Mouse (Mus musculus) brain, embryonic 18.5 days (tissue): ENCODE results near the gene Krt78.

Experiments
- DNase-seq: peaks from one replicate; pipeline ENCODE4 v3.0.0-alpha.2; 2012; ENCODE audit warnings: low read depth, low spot score

Krt78 gene

DNA sequence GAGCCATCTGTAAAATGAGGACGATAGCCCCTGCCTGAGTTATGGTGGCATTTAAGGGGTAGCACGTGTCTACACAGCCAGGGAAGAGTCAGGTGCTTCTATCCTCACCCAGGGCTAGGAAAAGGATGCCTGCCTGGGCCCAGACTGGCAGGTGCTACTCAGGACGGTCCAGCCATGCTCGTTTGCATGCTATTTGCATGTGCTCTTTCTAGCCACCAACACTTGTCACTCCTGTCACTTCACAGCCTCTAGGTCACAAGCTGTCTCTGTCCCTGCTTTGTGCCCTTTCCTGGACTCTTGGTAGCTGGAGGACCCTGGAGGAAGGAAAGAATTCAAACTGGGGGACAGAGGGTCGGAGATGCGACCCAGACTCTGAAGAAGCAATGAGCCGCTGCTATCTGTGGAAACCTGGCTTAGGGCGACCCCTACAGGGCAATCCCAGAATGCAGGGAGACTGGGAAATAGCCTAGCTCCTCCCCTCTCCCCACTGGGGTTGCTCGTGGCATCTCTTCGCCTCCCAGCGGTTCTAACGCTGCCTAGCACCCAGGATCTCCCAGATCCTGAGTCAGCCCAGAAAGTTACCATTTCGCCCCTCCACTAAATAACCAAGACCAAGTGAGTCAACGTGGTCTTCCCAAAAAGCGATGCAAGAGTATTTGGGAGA is 19.5 kb upstream of the Krt78 start:
- peak; percentile 76 for DNase-seq

DNA sequence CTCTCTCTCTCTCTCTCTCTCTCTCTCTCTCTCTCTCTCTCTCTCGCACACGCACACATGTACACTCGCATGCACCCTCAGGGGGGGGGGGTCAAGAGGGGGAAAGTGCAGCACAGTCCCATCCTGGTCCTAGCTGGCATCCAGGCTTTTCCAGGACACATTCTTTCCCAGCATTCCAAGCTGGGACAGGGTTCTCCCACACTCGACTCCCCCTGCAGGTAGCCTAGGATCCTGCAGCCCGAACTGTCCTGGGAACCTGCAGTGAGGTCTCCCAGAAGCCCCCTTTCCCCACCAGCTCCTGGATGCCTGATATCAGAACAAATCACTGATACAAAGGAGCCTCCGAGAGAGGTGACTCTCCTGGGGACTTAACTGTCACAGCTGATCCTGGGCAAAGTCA is 16.4 kb upstream of the Krt78 start:
- DNase-seq: no peak

DNA sequence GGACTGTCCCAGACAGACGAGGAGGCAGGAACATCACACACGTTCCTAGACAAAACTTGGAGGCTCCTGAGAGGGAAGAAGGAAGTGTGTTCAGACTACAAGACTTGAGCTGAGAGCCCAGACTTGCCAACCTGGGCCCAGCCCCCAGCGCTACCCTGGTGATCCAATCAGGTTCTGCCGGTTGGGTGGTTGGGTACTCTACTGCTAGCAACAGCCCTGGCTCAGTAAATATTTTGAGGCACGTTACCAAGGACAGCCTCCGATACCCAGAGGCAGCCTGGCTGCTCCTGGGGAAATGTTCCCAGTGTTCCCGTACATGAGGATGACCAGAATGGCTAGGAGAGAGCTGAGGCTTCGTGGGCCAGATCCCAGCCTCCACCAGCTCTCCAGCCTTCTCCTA is 12.7 kb upstream of the Krt78 start:
- no peak for DNase-seq

GRCm38 (mm10) chr15:101958891-101959290 is 4.8 kb upstream of the Krt78 start:
- no peak for DNase-seq

GRCm38 (mm10) chr15:101952733-101953474 is 1.2 kb downstream of the Krt78 start:
- no peak for DNase-seq

- no peak for DNase-seq
These were observed 8.7 kb downstream of the Krt78 start for GRCm38 (mm10) chr15:101945430-101945829.

DNA sequence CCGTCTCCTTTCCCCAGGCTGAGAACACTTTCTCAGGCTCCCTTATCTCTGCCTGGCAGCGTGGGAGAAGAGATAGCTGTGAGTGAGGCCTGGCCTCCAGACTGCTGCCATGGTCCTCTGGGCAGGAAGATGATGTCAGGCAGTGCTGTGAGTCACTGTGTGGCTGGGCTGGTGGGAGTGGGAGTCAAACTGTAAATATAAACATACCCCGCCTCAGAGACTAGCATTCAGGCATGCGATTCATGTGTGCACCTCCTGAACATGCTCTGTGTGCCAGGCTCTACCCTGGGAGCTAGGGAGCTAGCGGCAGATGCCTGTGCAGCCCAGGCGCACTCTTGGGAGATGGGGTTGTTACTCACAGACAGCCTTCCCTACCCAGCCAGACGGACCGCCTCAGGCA is 12.1 kb downstream of the Krt78 start:
- DNase-seq: no peak

GRCm38 (mm10) chr15:101940274-101940829 is 13.7 kb downstream of the Krt78 start, which contains the start of gene Krt79:
Krt79 (minus strand) TSS chr15:101940324.
- no peak for DNase-seq

GRCm38 (mm10) chr15:101938600-101939308 is 15.3 kb downstream of the Krt78 start:
- no peak for DNase-seq

DNA sequence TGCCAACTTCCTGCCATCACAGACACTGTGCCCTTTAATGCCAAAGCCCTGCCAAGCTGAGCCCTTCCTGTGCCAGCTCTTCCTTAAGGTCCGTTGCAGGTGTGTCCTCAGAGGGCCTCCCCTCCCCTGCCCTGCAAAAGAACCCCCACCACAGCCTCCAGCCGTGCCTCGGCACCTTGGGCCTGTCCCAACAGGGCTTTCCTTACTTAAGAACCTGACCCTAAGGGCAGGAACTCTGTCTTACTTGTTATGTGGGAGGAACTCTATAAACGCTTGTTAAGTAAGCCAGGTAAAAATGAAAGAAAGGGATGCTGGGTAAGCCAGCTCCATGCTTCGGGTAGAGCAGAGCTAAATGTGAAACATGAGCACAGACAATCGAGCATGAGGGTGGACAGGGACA is 21.1 kb downstream of the Krt78 start:
- DNase-seq: no peak

GRCm38 (mm10) chr15:101929666-101930065 is 24.4 kb downstream of the Krt78 start:
- DNase-seq: no peak

- DNase-seq: no peak
These were observed 25.0 kb downstream of the Krt78 start for GRCm38 (mm10) chr15:101929087-101929486.

- DNase-seq: no peak
These were observed 26.6 kb downstream of the Krt78 start for GRCm38 (mm10) chr15:101927340-101928080.

GRCm38 (mm10) chr15:101925041-101925440 is 29.0 kb downstream of the Krt78 start:
- DNase-seq: no peak

GRCm38 (mm10) chr15:101924635-101925034 is 29.5 kb downstream of the Krt78 start, which contains the start of gene Krt4:
Krt4 (minus strand) TSS chr15:101924735.
- no peak for DNase-seq

- DNase-seq: no peak
These were observed 31.8 kb downstream of the Krt78 start for GRCm38 (mm10) chr15:101922296-101922695.

- no peak for DNase-seq
These were observed 38.0 kb downstream of the Krt78 start for GRCm38 (mm10) chr15:101916072-101916471.

- DNase-seq: no peak
These were observed 49.2 kb downstream of the Krt78 start for GRCm38 (mm10) chr15:101904849-101905248.

DNA sequence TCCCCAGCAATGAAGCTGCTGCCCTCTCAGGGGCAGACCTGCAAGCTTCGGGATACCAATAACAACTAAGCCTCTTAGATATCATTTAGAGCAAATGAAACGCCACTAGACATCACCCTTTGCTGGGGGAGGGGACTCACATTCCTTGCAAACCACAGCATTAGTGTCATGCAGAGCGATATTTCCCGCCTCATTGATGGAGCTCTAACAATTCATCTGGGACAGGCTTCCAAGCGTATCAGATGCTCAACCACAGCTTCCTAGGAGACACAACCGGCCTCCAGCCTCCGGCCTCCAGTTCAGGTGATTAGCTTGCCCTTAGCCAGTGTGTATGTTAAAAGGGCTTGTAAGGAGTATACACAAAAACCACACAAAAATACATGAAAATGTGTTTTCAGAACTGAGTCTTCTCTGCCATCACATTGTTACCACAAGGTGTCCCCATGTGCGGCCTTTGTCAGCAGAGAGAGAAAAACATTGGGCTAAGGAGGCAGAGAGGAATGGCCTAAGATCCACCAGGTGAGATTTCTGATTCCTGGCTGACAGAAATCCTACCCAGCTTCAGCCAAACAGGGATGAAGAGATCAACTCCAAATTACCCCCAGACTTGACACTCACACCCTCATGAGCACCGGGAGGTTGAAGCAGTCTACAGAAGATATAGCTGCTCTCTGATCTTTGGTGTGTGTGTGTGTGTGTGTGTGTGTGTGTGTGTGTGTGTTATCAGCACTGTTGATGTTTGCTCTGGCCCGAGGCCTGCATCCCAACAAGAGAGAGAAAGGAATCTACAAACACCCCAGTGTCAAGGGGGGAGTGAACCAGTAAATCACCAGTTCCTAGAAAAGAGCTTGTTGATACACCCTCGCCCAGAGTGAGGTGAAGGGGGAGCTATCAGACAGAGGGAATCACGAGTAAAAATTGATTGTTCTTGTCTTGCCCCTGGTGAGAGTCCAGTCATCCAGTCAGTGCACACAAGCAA is 51.6 kb downstream of the Krt78 start:
- DNase-seq: no peak
